Mouse (Mus musculus) embryo, embryonic 11.5 days (tissue): Measurements from ENCODE around the gene Gdpd3.
"Not testable (repeated sequence)": the region's sequence is repeated elsewhere in the genome, so short reads cannot be mapped to it uniquely, and the experiment has no call there.

Experiments used
- DNase-seq: peaks from one replicate; pipeline ENCODE4 v3.0.0-alpha.2; 2012; ENCODE audit warnings: low read depth, low spot score

Gene Gdpd3

DNA sequence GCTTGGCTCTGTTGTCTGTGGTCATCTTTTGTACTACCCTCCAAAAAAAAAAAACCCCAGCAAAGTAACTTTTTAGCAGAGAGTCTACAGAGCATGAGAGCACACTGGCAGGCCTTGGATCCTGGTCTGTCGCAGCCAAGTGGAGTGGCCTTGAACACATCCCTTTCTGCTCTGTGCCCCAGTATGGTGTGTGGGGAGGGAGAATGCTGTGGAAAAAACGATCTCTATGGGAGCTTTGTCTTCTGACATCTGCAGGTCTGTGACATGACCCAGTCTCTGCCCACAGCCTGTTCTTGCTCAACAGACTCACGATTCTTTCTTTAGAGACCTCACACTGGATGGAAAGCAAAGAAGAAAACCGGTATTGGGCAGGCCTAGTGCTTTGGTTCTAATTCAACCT lies 5.2 kb upstream of the Gdpd3 start:
- DNase-seq = no peak

DNA sequence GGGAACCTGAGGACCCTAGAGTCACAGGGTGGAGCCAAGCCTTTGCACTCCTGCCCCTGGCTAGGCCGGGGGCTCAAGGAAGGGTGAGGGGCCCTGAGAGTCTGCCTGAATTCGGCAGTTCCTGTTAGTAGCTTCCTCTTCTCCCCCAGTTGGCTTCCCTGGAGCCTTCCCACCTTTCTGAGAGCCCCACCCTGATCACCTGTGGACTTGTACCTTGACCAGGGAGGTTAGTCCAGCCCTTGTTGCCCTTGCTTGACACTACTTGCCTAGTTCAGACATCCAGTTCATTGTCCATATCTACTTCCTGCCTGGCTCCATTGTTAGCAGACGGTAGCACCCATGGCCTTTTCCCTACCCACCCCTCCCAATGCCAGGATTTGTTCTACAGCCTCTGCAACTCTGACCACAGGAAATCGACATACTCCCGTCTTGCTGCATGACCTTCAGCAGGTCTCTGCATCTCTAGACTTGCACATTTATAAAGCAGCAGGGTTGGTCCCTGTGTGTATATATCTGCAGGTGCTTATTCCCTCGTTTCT lies 4.5 kb upstream of the Gdpd3 start:
- no peak for DNase-seq

- DNase-seq = no peak
Observed at GRCm38 (mm10) chr7:126762471-126763008, 3.6 kb upstream of the Gdpd3 start.

GRCm38 (mm10) chr7:126765540-126765939 lies 594 bp upstream of the Gdpd3 start:
- no peak for DNase-seq

DNA sequence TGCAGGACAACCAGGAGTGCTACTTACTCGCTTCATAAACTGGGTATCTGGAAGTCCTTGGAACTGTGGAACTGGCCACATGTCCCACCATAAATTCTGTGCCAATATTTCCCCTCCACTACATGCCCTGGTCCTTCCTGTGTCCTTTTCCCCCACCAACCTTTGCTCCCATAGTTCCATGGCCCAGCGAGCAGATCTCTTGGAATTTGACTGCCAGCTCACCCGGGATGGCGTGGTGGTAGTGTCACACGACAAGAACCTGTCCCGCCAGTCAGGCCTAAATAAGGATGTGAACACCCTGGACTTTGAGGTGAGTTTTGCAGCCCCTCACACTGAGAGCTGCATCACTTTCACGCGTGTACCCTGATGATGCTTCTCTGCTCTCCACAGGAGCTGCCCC lies 867 bp downstream of the Gdpd3 start:
- no peak for DNase-seq

- no peak for DNase-seq
Observed at GRCm38 (mm10) chr7:126770784-126771183, 4.7 kb downstream of the Gdpd3 start.

DNA sequence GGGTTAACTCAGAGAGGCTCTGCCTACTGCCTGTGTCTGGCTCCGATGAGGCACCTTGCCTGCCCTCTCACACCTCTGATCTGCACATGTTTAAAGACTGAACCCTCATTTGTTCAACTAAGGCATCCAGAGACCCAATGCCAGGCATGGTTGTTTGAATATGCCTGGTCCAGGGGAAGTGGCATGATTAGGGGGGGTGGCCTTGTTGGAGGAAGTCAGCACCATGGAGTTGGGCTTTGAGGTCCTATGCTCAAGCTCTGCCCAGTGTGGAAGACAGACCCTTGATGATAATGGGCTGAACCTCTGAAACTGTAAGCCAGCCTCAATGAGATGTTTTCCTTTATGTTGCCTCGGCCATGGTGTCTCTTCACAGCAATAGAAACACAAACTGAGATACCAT lies 7.2 kb downstream of the Gdpd3 start:
- no peak for DNase-seq

DNA sequence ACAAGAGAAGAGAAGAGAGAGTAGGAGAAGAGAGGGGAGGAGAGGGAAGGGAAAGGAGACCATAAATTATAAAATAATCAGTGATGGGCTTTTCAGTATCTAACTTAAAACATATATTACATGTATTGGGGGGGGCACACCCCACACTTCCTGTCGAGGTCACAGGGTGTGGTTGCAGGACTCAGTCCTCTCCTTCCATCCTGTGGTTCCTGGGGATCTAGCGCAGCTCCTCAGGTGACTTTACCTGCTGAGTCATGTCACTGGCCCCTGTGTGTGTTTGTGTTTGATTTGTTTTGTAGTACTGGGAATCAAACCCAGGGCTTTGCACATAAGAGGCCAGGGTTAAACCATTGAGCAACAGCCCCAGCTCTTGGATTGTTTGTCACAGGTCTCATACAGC lies 8.3 kb downstream of the Gdpd3 start:
- no peak for DNase-seq

DNA sequence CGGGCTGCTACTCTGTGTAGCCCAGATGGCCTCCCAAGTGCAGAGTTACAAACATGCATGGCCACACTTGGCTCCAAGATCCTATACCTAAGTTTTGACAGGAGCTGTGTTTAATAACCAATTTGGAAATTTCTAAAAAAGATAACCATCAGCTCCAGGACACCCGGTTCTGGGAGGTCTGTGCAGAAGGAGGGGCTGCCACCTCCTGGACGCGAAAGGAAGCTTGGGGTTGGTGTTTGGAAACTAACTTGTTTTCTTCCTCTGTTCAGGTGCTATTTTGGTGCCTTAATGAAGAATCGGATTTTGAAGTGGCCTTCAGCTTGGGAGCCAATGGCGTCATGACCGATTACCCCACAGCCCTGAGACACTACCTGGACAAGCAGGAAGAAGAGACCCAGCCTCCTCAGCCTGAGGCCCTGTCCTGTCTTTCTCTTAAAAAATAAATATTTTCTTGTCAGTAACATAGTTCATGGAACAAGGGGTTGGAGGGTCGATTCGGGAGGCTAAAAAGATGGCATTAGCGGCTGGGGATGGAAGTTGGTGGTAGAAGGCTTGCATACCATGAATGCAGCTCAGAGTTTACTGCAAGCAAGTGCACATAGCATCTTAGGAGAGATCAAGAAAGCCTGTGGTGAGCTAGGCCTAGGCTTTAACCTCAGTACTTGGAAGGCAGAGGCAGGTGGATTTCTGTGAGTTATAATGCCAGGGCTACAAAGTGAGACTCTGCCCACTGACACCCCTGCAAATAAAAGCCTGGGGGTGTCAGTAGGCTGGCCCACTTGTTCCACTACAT lies 9.2 kb downstream of the Gdpd3 start:
- DNase-seq = no peak

GRCm38 (mm10) chr7:126775978-126776234 lies 9.8 kb downstream of the Gdpd3 start:
- no peak for DNase-seq

DNA sequence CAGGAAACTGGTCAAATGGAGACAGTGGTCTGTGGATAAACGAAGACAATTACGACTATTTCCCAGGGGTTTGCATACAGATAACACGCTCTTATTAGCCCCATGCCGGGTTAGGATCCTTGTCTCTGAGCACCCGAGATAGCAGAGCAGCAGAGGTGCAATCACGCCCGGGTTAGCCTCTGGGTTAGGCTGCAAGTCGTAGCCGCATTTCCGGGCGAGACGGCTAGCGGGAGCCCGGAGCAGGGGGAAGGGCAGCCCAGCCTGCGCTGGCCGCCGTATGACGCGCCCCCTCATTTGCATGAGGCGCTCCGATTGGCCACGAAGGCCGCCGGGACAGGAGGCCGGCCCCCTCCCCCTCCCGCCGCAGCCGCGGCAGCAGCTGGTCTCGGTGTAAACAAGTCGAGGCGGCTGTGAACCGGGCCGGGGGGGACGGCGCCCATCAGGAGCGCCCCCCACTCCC lies 10.5 kb downstream of the Gdpd3 start, which contains the start of gene Ypel3:
Ypel3 (plus strand) TSS at position 358 of the 460 bp plus-strand sequence.
- DNase-seq = peak; percentile 84

DNA sequence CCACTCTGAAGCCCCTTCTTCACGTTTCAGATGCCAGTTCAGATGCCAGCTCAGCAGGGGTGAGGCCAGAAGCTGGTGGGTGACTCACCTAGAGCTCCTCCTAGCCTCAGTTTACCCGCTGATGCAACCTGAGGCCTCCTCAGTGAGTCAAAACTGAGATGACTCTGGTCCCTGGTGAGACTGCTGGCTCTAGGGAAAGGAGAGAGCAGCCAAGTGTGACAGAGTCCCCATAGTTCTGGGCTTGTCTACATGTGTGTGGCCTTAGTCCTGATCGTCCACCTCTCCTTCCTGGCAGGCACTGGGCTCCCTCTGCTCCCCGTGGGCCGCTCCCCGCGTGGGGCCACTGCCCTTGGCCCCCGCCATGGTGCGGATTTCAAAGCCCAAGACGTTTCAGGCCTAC lies 11.3 kb downstream of the Gdpd3 start:
- DNase-seq = no peak

GRCm38 (mm10) chr7:126778147-126778546 lies 12.0 kb downstream of the Gdpd3 start:
- no peak for DNase-seq

- not testable (repeated sequence) for DNase-seq
Observed at GRCm38 (mm10) chr7:126779101-126779500, 13.0 kb downstream of the Gdpd3 start.

- DNase-seq = peak; percentile 81
Observed at GRCm38 (mm10) chr7:126779983-126780970, 14.1 kb downstream of the Gdpd3 start.

DNA sequence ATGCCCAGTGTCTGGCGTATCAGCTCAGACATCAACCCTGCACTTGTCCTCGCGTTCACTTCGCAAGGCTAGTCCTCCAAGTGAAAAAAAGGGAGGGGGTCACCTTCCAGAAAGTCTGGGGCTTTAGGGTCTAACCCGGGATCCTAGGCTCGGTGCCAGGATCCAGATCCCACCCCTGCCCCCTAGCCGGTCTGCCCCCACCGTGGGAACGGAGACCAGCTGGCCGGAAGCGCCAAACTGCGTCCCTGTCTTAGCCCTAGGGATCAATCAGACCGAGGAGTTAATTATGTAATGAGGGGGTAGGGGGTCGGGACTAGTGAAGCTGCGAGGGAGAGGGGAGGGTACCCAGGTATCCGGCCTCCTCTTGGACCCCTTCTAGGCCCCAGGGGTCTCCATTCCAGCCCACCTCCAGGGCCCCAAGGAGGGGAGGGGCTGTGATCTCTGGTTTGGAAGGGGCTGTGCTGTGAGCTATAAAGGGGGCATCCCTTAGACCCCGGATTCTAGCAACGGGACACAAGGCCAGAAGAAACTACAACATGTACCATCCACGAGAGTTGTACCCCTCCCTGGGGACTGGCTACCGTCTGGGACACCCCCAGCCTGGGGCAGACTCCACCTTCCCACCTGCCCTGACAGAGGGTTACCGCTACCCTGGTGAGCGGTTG lies 15.0 kb downstream of the Gdpd3 start, which contains the start of gene Tbx6:
Tbx6 (plus strand) TSS at position 513 of the 665 bp plus-strand sequence.
- no peak for DNase-seq

- no peak for DNase-seq
Observed at GRCm38 (mm10) chr7:126781661-126782370, 15.7 kb downstream of the Gdpd3 start.

GRCm38 (mm10) chr7:126782693-126783092 lies 16.6 kb downstream of the Gdpd3 start:
- no peak for DNase-seq

DNA sequence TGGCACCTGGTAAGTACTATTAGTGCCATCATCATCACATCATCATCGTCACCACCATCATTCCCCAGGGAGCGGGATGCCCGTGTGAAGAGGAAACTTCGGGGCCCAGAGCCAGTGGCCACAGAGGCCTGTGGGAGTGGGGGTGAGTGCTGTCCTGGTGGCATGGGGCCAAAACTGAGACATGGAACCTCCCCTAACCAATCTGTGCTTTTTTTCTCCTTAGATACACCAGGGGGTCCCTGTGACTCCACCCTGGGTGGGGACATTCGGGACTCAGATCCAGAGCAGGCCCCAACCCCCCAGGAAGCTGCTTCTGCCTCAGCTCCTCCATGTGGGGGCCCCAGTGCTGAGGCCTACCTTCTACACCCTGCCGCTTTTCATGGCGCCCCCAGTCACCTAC lies 18.3 kb downstream of the Gdpd3 start:
- DNase-seq = no peak

- DNase-seq = no peak
Observed at GRCm38 (mm10) chr7:126785056-126785455, 18.9 kb downstream of the Gdpd3 start.

DNA sequence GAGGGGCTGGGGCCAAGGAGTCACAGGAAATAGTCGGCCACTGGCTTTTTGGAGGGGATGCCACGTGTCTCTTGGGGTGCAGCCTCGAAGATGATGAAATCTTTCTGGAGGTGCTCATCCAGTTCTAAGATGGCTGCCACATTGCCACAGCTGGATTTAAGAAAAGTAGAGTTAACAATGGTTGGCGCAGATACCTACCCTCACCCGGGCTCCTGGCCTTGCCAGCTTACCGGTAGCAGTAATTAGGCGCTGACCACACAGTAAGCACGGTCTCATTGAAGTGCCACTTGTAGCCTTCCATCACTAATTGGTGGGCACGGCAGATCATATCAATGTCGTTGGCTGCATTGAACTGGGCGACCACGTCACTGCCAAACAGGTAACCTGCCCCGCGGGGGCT lies 20.0 kb downstream of the Gdpd3 start:
- DNase-seq = no peak
